Mouse (Mus musculus) layer of hippocampus, adult 9-10 months (tissue): Measurements from ENCODE around the gene Brd1.
A peak's percentile ranks its signal among the peaks of the same experiment; 100 is the strongest.

Experiments
- DNase-seq: peaks from one replicate; pipeline ENCODE4 v3.0.0; 2022; ENCODE audit warnings: low spot score

The Brd1 gene

GRCm38 (mm10) chr15:88684039-88684438 lies 50.0 kb downstream of the Brd1 start:
- no peak for DNase-seq

- no peak for DNase-seq
Observed at GRCm38 (mm10) chr15:88680931-88681330, 53.1 kb downstream of the Brd1 start.

- no peak for DNase-seq
Observed at GRCm38 (mm10) chr15:88677568-88677967, 56.5 kb downstream of the Brd1 start.

DNA sequence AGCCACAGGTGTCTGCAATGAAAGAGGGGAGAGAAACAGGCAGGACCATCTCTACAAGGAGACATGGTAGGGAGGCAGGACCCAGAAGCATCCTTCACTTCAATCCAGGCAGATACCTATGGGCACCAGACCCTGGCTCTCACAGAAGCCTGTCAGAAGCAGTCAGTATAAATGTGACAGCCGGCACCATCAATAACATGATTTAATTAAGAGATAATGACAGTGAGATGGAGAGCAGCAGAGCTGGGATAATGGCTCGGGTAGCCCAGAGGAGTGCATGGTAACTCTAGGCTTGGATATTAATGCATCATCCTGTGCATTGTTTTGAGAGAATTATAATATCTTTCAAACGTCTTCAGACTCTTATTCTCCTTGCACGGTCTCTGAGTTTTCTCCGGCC lies 58.0 kb downstream of the Brd1 start:
- no peak for DNase-seq

DNA sequence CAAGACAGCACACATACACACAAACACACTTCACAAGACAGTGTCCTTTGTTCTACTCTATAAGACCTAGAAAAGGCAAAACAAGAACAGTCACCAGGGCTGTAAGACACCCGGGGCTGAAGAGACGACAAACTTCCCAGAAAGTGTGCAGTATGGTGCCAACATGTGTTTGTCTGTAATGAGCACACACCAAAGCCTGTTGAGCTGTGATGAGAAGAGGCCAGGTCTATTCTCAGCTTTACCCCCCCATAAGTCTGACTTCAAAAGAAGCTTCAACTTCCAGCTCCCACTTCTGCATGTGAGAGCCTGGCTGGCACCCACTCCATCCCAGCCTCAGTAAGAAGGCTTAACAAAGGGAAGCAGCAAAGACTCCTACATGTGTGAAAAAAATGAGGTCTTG lies 65.3 kb downstream of the Brd1 start:
- DNase-seq, result no peak

DNA sequence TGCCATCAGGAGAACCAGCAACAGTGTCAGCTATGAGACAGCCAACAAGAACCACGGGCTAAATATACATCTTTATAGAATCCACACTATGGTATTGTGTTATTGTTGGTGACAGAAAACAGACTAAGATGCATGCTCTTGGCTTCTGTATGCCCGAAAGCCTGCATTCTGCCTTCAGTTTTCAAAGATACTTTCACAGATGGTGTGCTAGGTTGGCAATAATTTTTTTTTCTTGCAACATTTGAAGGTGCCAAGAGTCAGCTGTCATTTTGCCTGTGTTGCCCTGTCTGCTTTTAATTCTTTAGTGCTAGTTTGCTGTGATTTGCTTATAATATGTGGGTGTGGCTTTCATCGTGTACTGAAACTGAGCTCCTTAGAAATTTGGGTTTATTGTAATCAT lies 66.4 kb downstream of the Brd1 start:
- no peak for DNase-seq

GRCm38 (mm10) chr15:88665846-88666245 lies 68.2 kb downstream of the Brd1 start:
- DNase-seq, result no peak

- no peak for DNase-seq
Observed at GRCm38 (mm10) chr15:88663041-88663440, 71.0 kb downstream of the Brd1 start.

GRCm38 (mm10) chr15:88662111-88662850 lies 71.8 kb downstream of the Brd1 start:
- DNase-seq, result no peak

GRCm38 (mm10) chr15:88661654-88662053 lies 72.4 kb downstream of the Brd1 start:
- no peak for DNase-seq

- DNase-seq, result no peak
Observed at GRCm38 (mm10) chr15:88652006-88652405, 82.0 kb downstream of the Brd1 start.

DNA sequence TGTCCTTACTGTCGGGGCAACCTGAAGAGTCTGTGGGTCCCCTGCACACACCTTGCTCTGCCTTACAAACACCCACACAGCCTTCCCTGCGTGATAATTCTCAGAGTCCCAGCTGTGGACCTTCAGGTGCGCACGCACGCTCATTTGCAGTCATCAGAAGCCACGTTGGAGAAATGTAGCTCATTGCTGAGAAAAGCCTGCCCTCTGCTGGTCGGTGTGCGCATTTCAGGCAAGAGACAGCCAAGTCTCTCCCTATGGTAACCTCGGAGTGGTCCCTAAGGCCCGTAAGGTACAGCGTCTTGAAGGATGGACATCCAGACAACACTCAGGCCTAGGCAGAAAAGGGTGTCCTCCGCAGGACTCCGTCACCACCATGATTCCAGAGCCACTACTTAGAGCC lies 83.0 kb downstream of the Brd1 start:
- peak; percentile 69 for DNase-seq
